Mouse (Mus musculus): ENCODE data around the gene Gm49320. TPM values are rescaled to one million over a fixed set of nuclear protein-coding genes. Genes with fewer than 3 reads are reported as not detected.
A peak's percentile ranks its signal among the peaks of the same experiment; 100 is the strongest.

Gm49320 gene
- polyA plus RNA-seq, 1 experiment from 2014 or later, result 0.53 TPM

GRCm38 (mm10) chr8:4205246-4206123, 33.2 kb upstream of the Gm49320 start:
- 23% methylated on average over 38 of the region's 38 CpGs for WGBS
- H3K9ac ChIP-seq (ENCODE audit: low read length), result peak overlapping the region; percentile 59; the same call in 1 of the 2 replicates
- peaks cover 4 to 11% of the 10 kb centered on the region in 2 experiments for H3K4me1 ChIP-seq (ENCODE audit: control insufficient read depth in 2 of 2, insufficient read depth in 2 of 2, low read length in 2 of 2)
- no peaks in the 10 kb centered on the region for H3K9me3 ChIP-seq (ENCODE audit: control insufficient read depth, low read length)
- no peak for ATAC-seq (ENCODE audit: insufficient number of reproducible peaks, insufficient read depth, low FRiP score, low read depth)
- H3K27ac ChIP-seq (replicated peaks in 1 of 2; ENCODE audit: control insufficient read depth in 1 of 2, insufficient read depth in 1 of 2, low read depth in 2 of 2, low read length in 2 of 2), result no peak overlapping the region
- peak overlapping the region in 1 of 2 experiments; percentile 24; a peak in 1 of 4 replicates for H3K4me3 ChIP-seq (ENCODE audit: control insufficient read depth in 1 of 2, insufficient read depth in 1 of 2, low read depth in 1 of 2, low read length in 2 of 2)
- H3K27me3 ChIP-seq (ENCODE audit: control insufficient read depth, insufficient read depth, low read length), result peaks cover 35% of the 10 kb centered on the region
- H3K36me3 ChIP-seq (ENCODE audit: control insufficient read depth, insufficient read depth, low read length), result peaks cover 4% of the 10 kb centered on the region; the same call in 1 of the 2 replicates
- H3K4me2 ChIP-seq (ENCODE audit: low read length), result peak overlapping the region; percentile 59

- Histone ChIP-seq H3K36me3 (ENCODE audit: control insufficient read depth, insufficient read depth, low read length) (peaks cover 4% of the 10 kb centered on the region; the same call in 1 of the 2 replicates), H3K27me3 (ENCODE audit: control insufficient read depth, insufficient read depth, low read length) (peaks cover 35% of the 10 kb centered on the region), H3K4me2 (ENCODE audit: low read length) (peak overlapping the region; percentile 59), H3K4me3 (ENCODE audit: control insufficient read depth in 1 of 2, insufficient read depth in 1 of 2, low read depth in 1 of 2, low read length in 2 of 2) (peak overlapping the region; percentile 11 to 24; a peak in 3 of 4 replicates), H3K27ac (replicated peaks in 1 of 2; ENCODE audit: control insufficient read depth in 1 of 2, insufficient read depth in 1 of 2, low read depth in 2 of 2, low read length in 2 of 2) (no peak overlapping the region), H3K4me1 (ENCODE audit: control insufficient read depth in 2 of 2, insufficient read depth in 2 of 2, low read length in 2 of 2) (peaks cover 4 to 11% of the 10 kb centered on the region in 2 experiments), H3K9ac (ENCODE audit: low read length) (peak overlapping the region; percentile 59), H3K9me3 (ENCODE audit: control insufficient read depth, low read length) (no peaks in the 10 kb centered on the region)
- ATAC-seq (ENCODE audit: insufficient number of reproducible peaks, insufficient read depth, low FRiP score, low read depth), result no peak
- WGBS, result 9% methylated on average over 44 of the region's 44 CpGs
Observed at GRCm38 (mm10) chr8:4206182-4207015, 32.3 kb upstream of the Gm49320 start.

- WGBS, result 48% methylated on average over 2 of the region's 2 CpGs
- H3K4me2 ChIP-seq (ENCODE audit: low read length), result no peak overlapping the region
- peaks cover 4% of the 10 kb centered on the region; the same call in 1 of the 2 replicates for H3K36me3 ChIP-seq (ENCODE audit: control insufficient read depth, insufficient read depth, low read length)
- H3K9me3 ChIP-seq (ENCODE audit: control insufficient read depth, low read length), result no peaks in the 10 kb centered on the region
- peaks cover 4 to 11% of the 10 kb centered on the region in 2 experiments for H3K4me1 ChIP-seq (ENCODE audit: control insufficient read depth in 2 of 2, insufficient read depth in 2 of 2, low read length in 2 of 2)
- H3K27me3 ChIP-seq (ENCODE audit: control insufficient read depth, insufficient read depth, low read length), result peaks cover 35% of the 10 kb centered on the region
- no peak overlapping the region for H3K4me3 ChIP-seq (ENCODE audit: control insufficient read depth in 1 of 2, insufficient read depth in 1 of 2, low read depth in 1 of 2, low read length in 2 of 2)
- no peak overlapping the region for H3K27ac ChIP-seq (replicated peaks in 1 of 2; ENCODE audit: control insufficient read depth in 1 of 2, insufficient read depth in 1 of 2, low read depth in 2 of 2, low read length in 2 of 2)
- no peak for ATAC-seq (ENCODE audit: insufficient number of reproducible peaks, insufficient read depth, low FRiP score, low read depth)
- H3K9ac ChIP-seq (ENCODE audit: low read length), result peak overlapping the region; percentile 59; the same call in 1 of the 2 replicates
Observed at GRCm38 (mm10) chr8:4207016-4207350, 31.7 kb upstream of the Gm49320 start.

- H3K9ac ChIP-seq (ENCODE audit: low read length), result no peak overlapping the region
- H3K9me3 ChIP-seq (ENCODE audit: control insufficient read depth, low read length), result no peaks in the 10 kb centered on the region
- WGBS, result 74% methylated on average over 6 of the region's 6 CpGs
- H3K4me2 ChIP-seq (ENCODE audit: low read length), result no peak overlapping the region
- peaks cover 42% of the 10 kb centered on the region for H3K27me3 ChIP-seq (ENCODE audit: control insufficient read depth, insufficient read depth, low read length)
- H3K4me1 ChIP-seq (ENCODE audit: control insufficient read depth in 2 of 2, insufficient read depth in 2 of 2, low read length in 2 of 2), result peaks cover 17 to 26% of the 10 kb centered on the region in 2 experiments
- ATAC-seq (ENCODE audit: insufficient number of reproducible peaks, insufficient read depth, low FRiP score, low read depth), result no peak
- H3K4me3 ChIP-seq (ENCODE audit: control insufficient read depth in 1 of 2, insufficient read depth in 1 of 2, low read depth in 1 of 2, low read length in 2 of 2), result no peak overlapping the region
- H3K36me3 ChIP-seq (ENCODE audit: control insufficient read depth, insufficient read depth, low read length), result no peaks in the 10 kb centered on the region
- no peak overlapping the region for H3K27ac ChIP-seq (replicated peaks in 1 of 2; ENCODE audit: control insufficient read depth in 1 of 2, insufficient read depth in 1 of 2, low read depth in 2 of 2, low read length in 2 of 2)
Observed at GRCm38 (mm10) chr8:4211097-4211496, 27.6 kb upstream of the Gm49320 start.

- WGBS, result 2% methylated on average over 25 of the region's 25 CpGs
- no peaks in the 10 kb centered on the region for H3K36me3 ChIP-seq (ENCODE audit: control insufficient read depth, insufficient read depth, low read length)
- H3K27ac ChIP-seq (replicated peaks in 1 of 2; ENCODE audit: control insufficient read depth in 1 of 2, insufficient read depth in 1 of 2, low read depth in 2 of 2, low read length in 2 of 2), result no peak overlapping the region
- peaks cover 46% of the 10 kb centered on the region for H3K27me3 ChIP-seq (ENCODE audit: control insufficient read depth, insufficient read depth, low read length)
- peak overlapping the region; percentile 41 for H3K9ac ChIP-seq (ENCODE audit: low read length)
- H3K9me3 ChIP-seq (ENCODE audit: control insufficient read depth, low read length), result no peaks in the 10 kb centered on the region
- peaks cover 13 to 21% of the 10 kb centered on the region in 2 experiments for H3K4me1 ChIP-seq (ENCODE audit: control insufficient read depth in 2 of 2, insufficient read depth in 2 of 2, low read length in 2 of 2)
- H3K4me3 ChIP-seq (ENCODE audit: control insufficient read depth in 1 of 2, insufficient read depth in 1 of 2, low read depth in 1 of 2, low read length in 2 of 2), result peak overlapping the region; percentile 35 to 45; a peak in 3 of 4 replicates
- peak overlapping the region; percentile 75 for H3K4me2 ChIP-seq (ENCODE audit: low read length)
- ATAC-seq (ENCODE audit: insufficient number of reproducible peaks, insufficient read depth, low FRiP score, low read depth), result no peak
Observed at GRCm38 (mm10) chr8:4212809-4213209, 25.9 kb upstream of the Gm49320 start.

- Histone ChIP-seq H3K27me3 (ENCODE audit: control insufficient read depth, insufficient read depth, low read length) (peaks cover 52% of the 10 kb centered on the region), H3K36me3 (ENCODE audit: control insufficient read depth, insufficient read depth, low read length) (no peaks in the 10 kb centered on the region), H3K27ac (replicated peaks in 1 of 2; ENCODE audit: control insufficient read depth in 1 of 2, insufficient read depth in 1 of 2, low read depth in 2 of 2, low read length in 2 of 2) (no peak overlapping the region), H3K4me3 (ENCODE audit: control insufficient read depth in 1 of 2, insufficient read depth in 1 of 2, low read depth in 1 of 2, low read length in 2 of 2) (peak overlapping the region; percentile 35 to 45), H3K9ac (ENCODE audit: low read length) (peak overlapping the region; percentile 41), H3K4me1 (ENCODE audit: control insufficient read depth in 2 of 2, insufficient read depth in 2 of 2, low read length in 2 of 2) (peaks cover 13 to 21% of the 10 kb centered on the region in 2 experiments), H3K9me3 (ENCODE audit: control insufficient read depth, low read length) (no peaks in the 10 kb centered on the region), H3K4me2 (ENCODE audit: low read length) (peak overlapping the region; percentile 75)
- 2% methylated on average over 18 of the region's 18 CpGs for WGBS
- no peak; the same call in 1 of the 2 replicates for ATAC-seq (ENCODE audit: insufficient number of reproducible peaks, insufficient read depth, low FRiP score, low read depth)
Observed at GRCm38 (mm10) chr8:4213210-4214005, 25.3 kb upstream of the Gm49320 start.

Data from heart, embryonic 14.5 days (tissue).